Mouse (Mus musculus): ENCODE measurements around the gene Acot4.
"Not testable (repeated sequence)": the region's sequence is repeated elsewhere in the genome, so short reads cannot be mapped to it uniquely, and the experiment has no call there.

The Acot4 gene

DNA sequence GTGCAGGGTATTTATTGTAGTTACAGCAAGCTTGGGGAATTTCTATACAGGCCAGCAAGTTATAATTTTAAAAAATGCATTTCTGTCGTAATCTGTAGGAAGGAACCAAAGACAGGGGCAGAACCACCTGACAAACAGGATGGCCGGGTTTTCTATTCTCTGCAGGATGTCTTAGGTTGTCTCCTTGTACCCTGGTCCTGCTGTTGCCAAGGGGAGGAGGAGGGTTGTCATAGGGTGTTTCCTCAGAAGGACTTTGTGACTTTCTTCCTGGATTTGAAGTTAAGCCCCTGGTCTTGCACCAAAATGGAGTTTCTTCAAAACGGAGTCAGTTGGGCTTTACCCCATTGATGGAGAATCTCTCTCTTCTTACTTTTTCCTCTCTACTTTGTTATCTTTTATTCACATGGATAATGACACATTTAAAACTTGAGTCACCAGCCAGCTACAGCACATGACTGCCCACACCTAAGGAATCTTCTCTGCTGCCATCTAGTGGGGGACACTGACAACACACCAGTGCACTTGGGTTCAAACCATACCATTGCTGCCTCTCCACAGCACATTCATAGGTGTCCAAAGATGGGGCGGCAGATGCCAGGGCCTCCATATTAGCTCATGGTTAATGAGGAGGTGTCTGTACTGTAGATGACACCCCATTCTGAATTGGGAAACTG, 7.4 kb upstream of the Acot4 start:
- peak; percentile 59 for DNase-seq (ENCODE audit: extremely low spot score, low spot score)

DNA sequence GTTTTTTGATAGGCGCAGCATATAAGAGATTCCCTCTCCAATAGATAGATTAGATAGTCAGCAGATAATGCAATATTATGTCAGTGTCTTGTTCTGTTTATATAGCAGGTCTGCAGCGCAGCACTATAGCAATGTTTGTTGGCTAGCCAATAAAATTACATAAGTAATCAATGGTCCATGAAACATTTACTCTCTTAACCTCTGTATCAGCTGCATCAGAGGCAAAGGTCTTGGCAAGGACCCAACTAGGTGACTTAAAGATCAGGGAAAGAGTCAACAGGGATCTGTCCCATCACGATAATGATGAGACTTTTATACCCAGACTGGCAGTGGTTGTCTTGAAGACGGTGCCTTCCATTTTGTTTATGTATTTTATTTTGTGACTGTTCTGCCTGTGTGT, 5.3 kb upstream of the Acot4 start:
- DNase-seq (ENCODE audit: extremely low spot score, low spot score), result no peak

GRCm38 (mm10) chr12:84033302-84033701, 4.9 kb upstream of the Acot4 start:
- not testable (repeated sequence) for DNase-seq (ENCODE audit: extremely low spot score, low spot score)

- DNase-seq (ENCODE audit: extremely low spot score, low spot score), result no peak
Measured at GRCm38 (mm10) chr12:84034108-84034507, 4.1 kb upstream of the Acot4 start.

DNA sequence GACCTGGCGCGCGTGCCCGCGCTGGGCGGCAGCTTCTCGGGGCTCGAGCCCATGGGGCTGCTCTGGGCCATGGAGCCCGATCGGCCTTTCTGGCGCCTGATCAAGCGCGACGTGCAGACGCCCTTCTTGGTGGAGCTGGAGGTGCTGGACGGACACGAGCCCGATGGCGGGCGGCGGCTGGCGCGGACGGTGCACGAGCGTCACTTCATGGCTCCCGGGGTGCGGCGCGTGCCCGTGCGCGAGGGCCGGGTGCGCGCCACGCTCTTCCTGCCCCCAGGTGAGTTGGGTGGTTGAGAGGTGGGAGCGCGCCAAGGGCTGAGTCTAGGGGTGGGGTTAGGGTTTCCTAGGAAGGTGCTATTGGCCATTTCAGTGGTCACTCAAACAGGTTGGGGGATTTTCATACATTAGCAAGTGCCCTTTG, 522 bp downstream of the Acot4 start, which contains the start of gene Gm49366:
Gm49366 (plus strand) TSS at position 245 of the 421 bp plus-strand sequence.
- peak; percentile 40 for DNase-seq (ENCODE audit: extremely low spot score, low spot score)

- DNase-seq (ENCODE audit: extremely low spot score, low spot score), result no peak
Measured at GRCm38 (mm10) chr12:84042248-84042647, 4.1 kb downstream of the Acot4 start.

- DNase-seq (ENCODE audit: extremely low spot score, low spot score), result no peak
Measured at GRCm38 (mm10) chr12:84044045-84044444, 5.9 kb downstream of the Acot4 start.

GRCm38 (mm10) chr12:84046906-84047305, 8.7 kb downstream of the Acot4 start:
- no peak for DNase-seq (ENCODE audit: extremely low spot score, low spot score)

- not testable (repeated sequence) for DNase-seq (ENCODE audit: extremely low spot score, low spot score)
Measured at GRCm38 (mm10) chr12:84050744-84051143, 12.6 kb downstream of the Acot4 start.

GRCm38 (mm10) chr12:84051937-84052474, 13.8 kb downstream of the Acot4 start, which contains the start of gene Acot3:
Gene Acot3, plus strand, starts transcription at chr12:84052144.
- no peak for DNase-seq (ENCODE audit: extremely low spot score, low spot score)

DNA sequence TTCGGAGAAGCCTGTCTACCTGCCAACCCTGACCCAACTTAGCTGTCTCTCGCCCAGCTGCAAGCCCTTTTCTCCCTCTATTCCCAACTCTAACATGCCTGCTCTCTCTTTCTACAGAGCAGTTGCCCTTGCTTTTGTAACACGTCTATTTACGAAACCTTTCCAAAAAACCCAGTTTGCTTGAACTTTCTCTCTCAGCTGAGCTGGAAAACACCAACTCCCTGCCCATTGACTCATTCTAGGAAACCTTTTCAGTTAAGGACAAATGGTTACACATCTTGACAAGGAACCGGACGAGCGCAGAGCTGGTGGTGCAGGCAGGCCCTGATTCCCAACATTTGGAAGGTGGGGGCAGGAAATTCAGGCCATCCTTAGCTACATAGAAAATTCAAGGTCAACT, 14.4 kb downstream of the Acot4 start:
- DNase-seq (ENCODE audit: extremely low spot score, low spot score), result no peak

GRCm38 (mm10) chr12:84053173-84053572, 15.0 kb downstream of the Acot4 start:
- peak; percentile 39 for DNase-seq (ENCODE audit: extremely low spot score, low spot score)

DNA sequence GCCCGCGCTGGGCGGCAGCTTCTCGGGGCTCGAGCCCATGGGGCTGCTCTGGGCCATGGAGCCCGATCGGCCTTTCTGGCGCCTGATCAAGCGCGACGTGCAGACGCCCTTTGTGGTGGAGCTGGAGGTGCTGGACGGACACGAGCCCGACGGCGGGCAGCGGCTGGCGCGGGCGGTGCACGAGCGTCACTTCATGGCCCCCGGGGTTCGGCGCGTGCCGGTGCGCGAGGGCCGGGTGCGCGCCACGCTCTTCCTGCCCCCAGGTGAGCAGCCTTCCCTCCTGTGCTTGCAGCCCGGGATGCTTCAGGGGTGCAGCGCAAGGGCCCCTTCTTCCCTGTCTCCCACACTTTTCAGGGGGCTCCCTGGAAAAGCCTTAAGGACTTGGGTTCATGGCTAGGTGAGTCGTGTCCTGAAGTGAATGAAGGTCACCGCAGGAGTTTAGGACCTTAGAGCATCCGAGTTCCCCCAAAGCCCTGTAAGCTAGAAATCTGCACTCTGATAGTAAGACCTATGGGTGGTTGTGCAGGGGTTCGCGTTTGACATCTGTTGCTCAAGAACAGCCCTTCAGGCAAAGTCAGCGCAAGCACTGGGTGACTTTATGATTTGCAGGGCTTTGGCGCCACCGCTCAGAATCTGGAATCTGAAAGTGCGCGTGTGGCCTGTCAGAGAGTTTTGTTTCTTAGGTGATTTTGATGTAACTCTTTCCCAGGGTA, 15.7 kb downstream of the Acot4 start:
- peak; percentile 37 for DNase-seq (ENCODE audit: extremely low spot score, low spot score)

- no peak for DNase-seq (ENCODE audit: extremely low spot score, low spot score)
Measured at GRCm38 (mm10) chr12:84060946-84061345, 22.8 kb downstream of the Acot4 start.

DNA sequence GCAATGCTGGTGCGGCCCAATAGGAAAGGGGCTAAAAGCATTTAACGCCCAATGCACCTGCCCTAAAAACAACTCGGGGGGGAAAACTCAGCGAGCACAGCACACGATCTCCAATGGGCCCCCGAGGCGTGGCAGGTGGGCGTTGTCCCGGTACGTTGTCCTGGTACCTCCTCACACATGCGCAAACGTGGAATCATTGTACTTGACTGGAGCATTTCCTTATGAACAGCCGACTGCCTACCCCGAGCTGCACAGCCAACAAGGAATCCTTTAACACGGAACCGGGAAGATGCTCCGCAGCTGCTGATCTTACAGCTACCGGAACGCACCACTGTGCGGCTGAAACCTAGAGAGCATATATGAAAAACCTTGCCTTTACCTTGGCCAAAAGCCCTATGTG, 24.2 kb downstream of the Acot4 start:
- DNase-seq (ENCODE audit: extremely low spot score, low spot score), result no peak

DNA sequence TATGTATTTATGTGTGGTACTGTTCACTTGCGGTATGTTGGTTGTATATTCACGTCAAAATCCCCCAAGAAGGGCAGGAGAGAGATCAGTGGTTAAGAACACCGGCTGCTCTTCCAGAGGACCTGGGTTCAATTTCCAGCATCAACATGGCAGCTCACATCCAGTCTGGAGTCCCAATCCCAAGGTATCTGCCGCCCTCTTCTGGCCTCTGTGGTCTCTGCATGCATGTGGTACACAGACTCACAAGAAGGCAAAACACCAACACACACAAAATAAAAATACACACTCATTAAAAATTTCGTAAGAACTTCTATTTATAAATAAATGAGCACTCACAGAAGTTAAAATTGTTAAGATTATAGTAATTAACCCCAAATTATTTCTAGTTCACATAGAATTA, 25.0 kb downstream of the Acot4 start:
- DNase-seq (ENCODE audit: extremely low spot score, low spot score), result no peak

- DNase-seq (ENCODE audit: extremely low spot score, low spot score), result no peak
Measured at GRCm38 (mm10) chr12:84063833-84064232, 25.7 kb downstream of the Acot4 start.

- no peak for DNase-seq (ENCODE audit: extremely low spot score, low spot score)
Measured at GRCm38 (mm10) chr12:84064621-84065020, 26.4 kb downstream of the Acot4 start.

GRCm38 (mm10) chr12:84067752-84068151, 29.6 kb downstream of the Acot4 start:
- no peak for DNase-seq (ENCODE audit: extremely low spot score, low spot score)

DNA sequence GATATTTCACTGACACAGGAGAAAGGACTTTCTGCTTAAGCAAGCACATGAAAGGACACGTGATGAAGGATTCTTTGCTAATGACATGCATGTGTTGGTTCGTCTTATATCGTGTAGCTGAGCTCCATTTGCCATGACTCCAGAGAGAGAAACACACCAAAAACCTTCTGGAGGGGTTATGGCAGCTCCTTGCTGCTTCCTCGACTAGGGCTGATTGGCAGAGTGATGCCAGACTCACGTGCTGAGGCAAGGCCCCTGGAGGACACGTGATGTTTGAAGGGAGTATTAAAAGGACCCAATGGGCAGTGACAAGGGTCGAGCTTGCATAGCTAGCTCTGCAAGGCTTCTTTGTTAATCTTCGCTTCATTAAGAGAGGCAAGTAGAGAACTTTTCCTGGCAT, 30.1 kb downstream of the Acot4 start:
- no peak for DNase-seq (ENCODE audit: extremely low spot score, low spot score)

DNA sequence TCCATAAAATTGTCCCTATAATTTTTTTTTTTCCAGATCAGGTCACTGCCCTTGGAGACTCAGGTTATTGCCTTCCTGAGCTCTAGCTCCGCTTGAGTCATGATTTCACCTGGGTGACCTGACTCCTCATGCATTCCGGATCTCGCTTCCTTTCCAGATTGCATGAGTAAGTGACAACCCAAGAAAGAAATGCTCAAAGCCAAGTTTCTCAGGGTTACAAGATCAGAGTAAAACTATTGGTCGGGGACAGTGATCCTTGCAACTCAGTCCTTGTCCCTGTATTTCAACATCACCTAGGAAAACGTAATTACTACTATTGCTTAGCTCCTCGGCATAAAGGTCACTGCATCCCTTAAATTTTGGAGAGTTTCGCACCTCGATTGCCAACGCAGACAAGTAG, 30.8 kb downstream of the Acot4 start, which contains the start of gene Acot5:
Acot5 (plus strand) TSS at position 340 of the 400 bp plus-strand sequence.
- DNase-seq (ENCODE audit: extremely low spot score, low spot score), result peak; percentile 19

DNA sequence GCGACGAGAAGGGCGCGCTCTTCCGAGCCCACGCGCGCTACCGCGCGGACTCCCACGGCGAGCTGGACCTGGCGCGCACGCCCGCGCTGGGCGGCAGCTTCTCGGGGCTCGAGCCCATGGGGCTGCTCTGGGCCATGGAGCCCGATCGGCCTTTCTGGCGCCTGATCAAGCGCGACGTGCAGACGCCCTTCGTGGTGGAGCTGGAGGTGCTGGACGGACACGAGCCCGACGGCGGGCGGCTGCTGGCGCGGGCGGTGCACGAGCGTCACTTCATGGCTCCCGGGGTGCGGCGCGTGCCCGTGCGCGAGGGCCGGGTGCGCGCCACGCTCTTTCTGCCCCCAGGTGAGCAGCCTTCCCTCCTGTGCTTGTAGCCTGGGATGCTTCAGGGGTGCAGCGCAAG, 31.4 kb downstream of the Acot4 start:
- not testable (repeated sequence) for DNase-seq (ENCODE audit: extremely low spot score, low spot score)
